Mouse (Mus musculus): Measurements from ENCODE around the gene Urb2. TPM values are rescaled to one million over a fixed set of nuclear protein-coding genes. Genes with fewer than 3 reads are reported as not detected.
A peak's percentile ranks its signal among the peaks of the same experiment; 100 is the strongest.
"Not testable (repeated sequence)": the region's sequence is repeated elsewhere in the genome, so short reads cannot be mapped to it uniquely, and the experiment has no call there.

Gene Urb2
- total and polyA plus RNA-seq, 3 experiments = 3.8 to 19.5 (median 19.4) TPM

DNA sequence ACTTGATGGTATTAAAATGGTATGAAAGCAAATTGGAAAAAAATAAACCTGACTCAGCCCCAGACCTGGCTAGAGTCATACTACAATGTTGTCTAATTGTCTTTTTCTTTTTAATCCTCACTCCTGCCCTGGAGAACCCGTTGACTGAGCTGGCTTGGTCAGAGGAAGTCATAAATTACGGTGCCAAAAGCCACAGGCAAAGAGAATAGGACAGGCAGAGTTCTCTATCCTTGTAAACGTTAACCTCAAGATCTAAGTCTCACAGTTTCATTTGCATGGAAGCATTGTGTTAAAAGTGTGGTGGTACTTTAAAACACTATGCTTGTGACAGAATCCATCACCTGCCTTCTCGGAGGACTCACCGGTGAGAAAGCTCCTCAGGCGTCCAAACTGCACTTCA, 13.5 kb upstream of the Urb2 start:
- no peak for TF ChIP-seq POLR2AphosphoS5 (IDR thresholded peaks at IDR 0.05; ENCODE audit: insufficient replicate concordance, low read depth, low read length)
- TF ChIP-seq GATA2 (IDR thresholded peaks at IDR 0.05; ENCODE audit: borderline replicate concordance, low read depth, low read length) = no peak
- no peak for TF ChIP-seq TAL1 (conservative IDR thresholded peaks at IDR 0.05; ENCODE audit: low read depth, low read length)
- TF ChIP-seq GATA1 (IDR thresholded peaks at IDR 0.05; ENCODE audit: borderline replicate concordance, low read length) = no peak
- TF ChIP-seq CTCF (IDR thresholded peaks at IDR 0.05; ENCODE audit: low read depth, low read length) = no peak

GRCm38 (mm10) chr8:124011580-124011979, 9.7 kb upstream of the Urb2 start:
- no peak for TF ChIP-seq GATA1 (IDR thresholded peaks at IDR 0.05; ENCODE audit: borderline replicate concordance, low read length)
- no peak for TF ChIP-seq CTCF (IDR thresholded peaks at IDR 0.05; ENCODE audit: low read depth, low read length)
- H3K4me1 ChIP-seq (ENCODE audit: insufficient read depth, low read depth, low read length) = peaks cover 49% of the 10 kb centered on the region
- no peak for DNase-seq (ENCODE audit: low spot score)
- H3K4me3 ChIP-seq (ENCODE audit: low read depth, low read length) = no peak overlapping the region
- no peaks in the 10 kb centered on the region for H3K27me3 ChIP-seq (ENCODE audit: insufficient read depth, low read length)
- peaks cover 71% of the 10 kb centered on the region for H3K36me3 ChIP-seq (replicated peaks)
- H3K9me3 ChIP-seq (replicated peaks) = no peaks in the 10 kb centered on the region
- ATAC-seq (ENCODE audit: extremely low read depth, insufficient number of reproducible peaks, low FRiP score, poor library complexity, severe bottlenecking) = no peak

More for the DNA sequence above, 13.5 kb upstream of the Urb2 start:
- peaks cover 86% of the 10 kb centered on the region for H3K36me3 ChIP-seq (replicated peaks)
- ATAC-seq (ENCODE audit: extremely low read depth, insufficient number of reproducible peaks, low FRiP score, poor library complexity, severe bottlenecking) (no peak), DNase-seq (ENCODE audit: low spot score) (no peak)
- H3K4me3 ChIP-seq (ENCODE audit: low read depth, low read length) = no peak overlapping the region
- no peaks in the 10 kb centered on the region for H3K9me3 ChIP-seq (replicated peaks)
- no peaks in the 10 kb centered on the region for H3K27me3 ChIP-seq (ENCODE audit: insufficient read depth, low read length)
- H3K4me1 ChIP-seq (ENCODE audit: insufficient read depth, low read depth, low read length) = peaks cover 28% of the 10 kb centered on the region

GRCm38 (mm10) chr8:124011989-124012586, 9.2 kb upstream of the Urb2 start:
- TF ChIP-seq TAL1 (conservative IDR thresholded peaks at IDR 0.05; ENCODE audit: low read depth, low read length) (no peak), CTCF (IDR thresholded peaks at IDR 0.05; ENCODE audit: low read depth, low read length) (no peak), POLR2AphosphoS5 (IDR thresholded peaks at IDR 0.05; ENCODE audit: insufficient replicate concordance, low read depth, low read length) (no peak), GATA1 (IDR thresholded peaks at IDR 0.05; ENCODE audit: borderline replicate concordance, low read length) (no peak)
- ATAC-seq (ENCODE audit: extremely low read depth, insufficient number of reproducible peaks, low FRiP score, poor library complexity, severe bottlenecking) (no peak), DNase-seq (ENCODE audit: low spot score) (no peak)
- Histone ChIP-seq H3K27me3 (ENCODE audit: insufficient read depth, low read length) (no peaks in the 10 kb centered on the region), H3K4me1 (ENCODE audit: insufficient read depth, low read depth, low read length) (peaks cover 54% of the 10 kb centered on the region), H3K4me3 (ENCODE audit: low read depth, low read length) (no peak overlapping the region), H3K9me3 (replicated peaks) (no peaks in the 10 kb centered on the region), H3K36me3 (replicated peaks) (peaks cover 70% of the 10 kb centered on the region)

DNA sequence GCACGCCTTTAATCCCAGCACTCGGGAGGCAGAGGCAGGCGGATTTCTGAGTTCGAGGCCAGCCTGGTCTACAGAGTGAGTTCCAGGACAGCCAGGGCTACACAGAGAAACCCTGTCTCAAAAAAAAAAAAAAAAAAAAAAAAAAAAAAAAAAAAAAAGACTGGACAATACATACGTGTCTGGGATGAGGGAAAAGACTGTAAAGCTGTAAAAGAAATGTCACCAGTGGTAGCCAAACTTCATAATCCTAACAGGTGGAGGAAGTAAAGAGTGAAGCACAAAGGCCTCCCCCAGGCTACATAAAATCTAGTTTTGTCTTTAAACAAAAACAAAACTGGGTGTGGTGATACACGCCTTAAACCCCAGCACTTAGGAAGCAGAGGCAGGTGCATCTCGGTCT, 7.0 kb upstream of the Urb2 start:
- ATAC-seq (ENCODE audit: extremely low read depth, insufficient number of reproducible peaks, low FRiP score, poor library complexity, severe bottlenecking); H3K4me3 ChIP-seq (ENCODE audit: low read depth, low read length); DNase-seq (ENCODE audit: low spot score); H3K9me3 ChIP-seq (replicated peaks); H3K27me3 ChIP-seq (ENCODE audit: insufficient read depth, low read length): not testable (repeated sequence)
- Histone ChIP-seq H3K4me1 (ENCODE audit: insufficient read depth, low read depth, low read length) (peaks cover 74% of the 10 kb centered on the region), H3K36me3 (replicated peaks) (peaks cover 64% of the 10 kb centered on the region)

DNA sequence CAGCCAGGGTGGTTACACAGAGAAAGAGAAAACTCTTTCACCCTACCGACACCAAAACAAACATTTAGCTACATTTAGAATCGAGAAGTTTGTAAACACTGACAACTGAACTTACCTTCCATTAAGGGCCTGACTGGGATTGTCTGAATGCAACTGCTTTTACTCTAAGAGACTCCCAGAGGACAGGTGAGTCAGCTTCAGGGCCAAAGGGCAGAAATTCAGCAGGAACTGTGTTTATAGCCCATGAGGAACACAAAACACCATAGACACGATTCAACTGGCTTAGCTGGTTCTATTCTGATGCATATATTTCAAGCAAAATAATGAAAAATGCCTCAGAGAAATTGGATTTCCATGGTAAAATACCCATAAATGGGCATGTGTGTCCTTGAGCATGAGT, 6.6 kb upstream of the Urb2 start:
- H3K4me1 ChIP-seq (ENCODE audit: insufficient read depth, low read depth, low read length) = peaks cover 78% of the 10 kb centered on the region
- no peaks in the 10 kb centered on the region for H3K27me3 ChIP-seq (ENCODE audit: insufficient read depth, low read length)
- no peak for TF ChIP-seq POLR2AphosphoS5 (IDR thresholded peaks at IDR 0.05; ENCODE audit: insufficient replicate concordance, low read depth, low read length)
- TF ChIP-seq TAL1 (conservative IDR thresholded peaks at IDR 0.05; ENCODE audit: low read depth, low read length) = no peak
- no peak for TF ChIP-seq GATA1 (IDR thresholded peaks at IDR 0.05; ENCODE audit: borderline replicate concordance, low read length)
- no peak for TF ChIP-seq GATA2 (IDR thresholded peaks at IDR 0.05; ENCODE audit: borderline replicate concordance, low read depth, low read length)
- ATAC-seq (ENCODE audit: extremely low read depth, insufficient number of reproducible peaks, low FRiP score, poor library complexity, severe bottlenecking) = no peak
- peaks cover 64% of the 10 kb centered on the region for H3K36me3 ChIP-seq (replicated peaks)
- no peak overlapping the region for H3K4me3 ChIP-seq (ENCODE audit: low read depth, low read length)
- H3K9me3 ChIP-seq (replicated peaks) = no peaks in the 10 kb centered on the region
- no peak for DNase-seq (ENCODE audit: low spot score)

GRCm38 (mm10) chr8:124019782-124020181, 1.5 kb upstream of the Urb2 start:
- DNase-seq (ENCODE audit: low spot score) = peak; percentile 56
- no peak for TF ChIP-seq TAL1 (conservative IDR thresholded peaks at IDR 0.05; ENCODE audit: low read depth, low read length)
- TF ChIP-seq GATA1 (IDR thresholded peaks at IDR 0.05; ENCODE audit: borderline replicate concordance, low read length) = no peak
- no peak for TF ChIP-seq POLR2AphosphoS5 (IDR thresholded peaks at IDR 0.05; ENCODE audit: insufficient replicate concordance, low read depth, low read length)
- no peak for TF ChIP-seq CTCF (IDR thresholded peaks at IDR 0.05; ENCODE audit: low read depth, low read length)
- no peak for TF ChIP-seq GATA2 (IDR thresholded peaks at IDR 0.05; ENCODE audit: borderline replicate concordance, low read depth, low read length)
- Histone ChIP-seq H3K27me3 (ENCODE audit: insufficient read depth, low read length) (no peaks in the 10 kb centered on the region), H3K9me3 (replicated peaks) (no peaks in the 10 kb centered on the region), H3K36me3 (replicated peaks) (peaks cover 58% of the 10 kb centered on the region), H3K4me3 (ENCODE audit: low read depth, low read length) (peak overlapping the region; percentile 81), H3K4me1 (ENCODE audit: insufficient read depth, low read depth, low read length) (peaks cover 69% of the 10 kb centered on the region)
- peak; percentile 57 for ATAC-seq (ENCODE audit: extremely low read depth, insufficient number of reproducible peaks, low FRiP score, poor library complexity, severe bottlenecking)

Measured in G1E (cell line).